Mouse (Mus musculus) sigmoid colon, adult 10 weeks (tissue): Measurements from ENCODE around the gene Tmed1. TPM values are rescaled to one million over a fixed set of nuclear protein-coding genes. Genes with fewer than 3 reads are reported as not detected.

Experiments used
- polyA plus RNA-seq: library from polyadenylated mRNA; stranded (reverse); fragments of 350-450 nt; fragmentation: Illumina TruSeq; extraction: RNeasy Lipid Tissue Mini Kit (QIAGEN cat#74804); gene quantifications from one replicate; pipeline ENCODE4 v1.2.3, GENCODE M21; 2014; ENCODE audit warnings: low read depth, low replicate concordance

Gene Tmed1
- 0.63 TPM for polyA plus RNA-seq

GRCm38 (mm10) chr9:21509772-21510688, at the start of gene Tmed1:
Gene Tmed1, minus strand, starts transcription at chr9:21510252.

GRCm38 (mm10) chr9:21546789-21547074, 36.7 kb upstream of the Tmed1 start, which contains the start of gene Carm1:
Gene Carm1, plus strand, starts transcription at chr9:21546894.

GRCm38 (mm10) chr9:21525937-21526633, 16.0 kb upstream of the Tmed1 start, which contains the start of gene AB124611:
Gene AB124611, plus strand, starts transcription at chr9:21526176.

Other genes with a start within 250 kb of the Tmed1 start
- gene Atg4d, start 245.0 kb downstream of the Tmed1 start, polyA plus RNA-seq: 2.7 TPM
- 3.2 TPM for gene Kri1, start 222.3 kb downstream of the Tmed1 start, polyA plus RNA-seq
- 6.7 TPM for gene Cdkn2d, start 218.8 kb downstream of the Tmed1 start, polyA plus RNA-seq
- 10.9 TPM for gene Ap1m2, start 197.9 kb downstream of the Tmed1 start, polyA plus RNA-seq
- gene Slc44a2, start 189.6 kb downstream of the Tmed1 start, polyA plus RNA-seq: 16.9 TPM
- 17.0 TPM for gene Ilf3, start 142.4 kb downstream of the Tmed1 start, polyA plus RNA-seq
- not detected for gene Qtrt1, start 98.4 kb downstream of the Tmed1 start, polyA plus RNA-seq
- gene Dnm2, start 85.3 kb downstream of the Tmed1 start, polyA plus RNA-seq: 32.2 TPM
- 2.5 TPM for gene AB124611, start 15.9 kb upstream of the Tmed1 start, polyA plus RNA-seq
- 2.7 TPM for gene Carm1, start 36.6 kb upstream of the Tmed1 start, polyA plus RNA-seq
- 25.3 TPM for gene Timm29, start 82.5 kb upstream of the Tmed1 start, polyA plus RNA-seq
- gene Yipf2, start 82.6 kb upstream of the Tmed1 start, polyA plus RNA-seq: 7.5 TPM
- gene Smarca4, start 105.9 kb upstream of the Tmed1 start, polyA plus RNA-seq: 4.4 TPM
- 38.0 TPM for gene Ldlr, start 213.2 kb upstream of the Tmed1 start, polyA plus RNA-seq